Mouse (Mus musculus) lung, embryonic 15.5 days (tissue): ENCODE data around the gene Ktn1. TPM values are rescaled to one million over a fixed set of nuclear protein-coding genes. Genes with fewer than 3 reads are reported as not detected.

ENCODE experiments used
- ATAC-seq: fragments of 200-750 bp; cut with Nextera tagmentation; 2 replicates; pipeline ENCODE4 v1.8.0; 2017; ENCODE audit warnings: moderate number of reproducible peaks, borderline replicate concordance; ENCODE audit not compliant: low FRiP score, low TSS enrichment; ENCODE audit errors: extremely low read depth
- H3K27ac ChIP-seq: fragments of 300-500 bp; sonication (generic); 2 replicates; pipeline ENCODE4 v1.5.1; 2015; ENCODE audit warnings: moderate library complexity, mild to moderate bottlenecking, inconsistent platforms
- H3K27me3 ChIP-seq: fragments of 300-500 bp; sonication (generic); 2 replicates; pipeline ENCODE4 v1.6.1; 2015; ENCODE audit warnings: inconsistent platforms
- H3K36me3 ChIP-seq: fragments of 300-500 bp; sonication (generic); 2 replicates; pipeline ENCODE4 v1.6.1; 2015; ENCODE audit warnings: inconsistent platforms
- H3K4me1 ChIP-seq: fragments of 300-500 bp; sonication (generic); 2 replicates; pipeline ENCODE4 v1.6.1; 2015; ENCODE audit warnings: inconsistent platforms
- H3K4me2 ChIP-seq: fragments of 300-500 bp; sonication (generic); 2 replicates; pipeline ENCODE4 v1.6.1; 2015; ENCODE audit warnings: inconsistent platforms, mild to moderate bottlenecking, moderate library complexity
- H3K4me3 ChIP-seq: fragments of 300-500 bp; sonication (generic); 2 replicates; pipeline ENCODE4 v1.5.1; 2015; ENCODE audit warnings: mild to moderate bottlenecking, inconsistent platforms
- H3K9ac ChIP-seq: fragments of 300-500 bp; sonication (generic); 2 replicates; pipeline ENCODE4 v1.6.1; 2015; ENCODE audit warnings: inconsistent platforms
- H3K9me3 ChIP-seq: fragments of 300-500 bp; sonication (generic); 2 replicates; pipeline ENCODE4 v1.6.1; 2016; ENCODE audit warnings: inconsistent platforms
- WGBS: fragments of 180-500 bp; shearing (Covaris S2); methylation state at CpG from one replicate; pipeline ENCODE4 v1.1.7; 2015; 5-methylcytosine and 5-hydroxymethylcytosine counted together
- polyA plus RNA-seq: library from polyadenylated mRNA; unstranded; fragments of >200 nt; fragmentation: Nextera tagmentation; extraction: Ambion mirVana; gene quantifications from 2 replicates; pipeline ENCODE4 v1.2.1, GENCODE M21; 2015

Gene Ktn1
- polyA plus RNA-seq, 1 experiment from 2014 or later, result 54.3 TPM

- Histone ChIP-seq H3K27ac (no peak overlapping the region), H3K9ac (no peak overlapping the region), H3K36me3 (no peaks in the 10 kb centered on the region), H3K4me2 (no peak overlapping the region), H3K9me3 (no peaks in the 10 kb centered on the region), H3K4me1 (no peaks in the 10 kb centered on the region), H3K27me3 (no peaks in the 10 kb centered on the region), H3K4me3 (no peak overlapping the region)
- no peak; the same call in 1 of the 2 replicates for ATAC-seq
- 26% methylated on average over 2 of the region's 2 CpGs for WGBS
Measured at GRCm38 (mm10) chr14:47766373-47766772, 118.1 kb downstream of the Ktn1 start.

- H3K9me3 ChIP-seq, result no peaks in the 10 kb centered on the region
- H3K4me1 ChIP-seq, result no peaks in the 10 kb centered on the region
- no peaks in the 10 kb centered on the region for H3K27me3 ChIP-seq
- H3K4me2 ChIP-seq, result no peak overlapping the region
- WGBS, result 80% methylated on average over 4 of the region's 4 CpGs
- no peak overlapping the region for H3K27ac ChIP-seq
- no peak for ATAC-seq
- H3K36me3 ChIP-seq, result no peaks in the 10 kb centered on the region
- H3K4me3 ChIP-seq, result no peak overlapping the region
- no peak overlapping the region for H3K9ac ChIP-seq
Measured at GRCm38 (mm10) chr14:47771496-47771895, 123.2 kb downstream of the Ktn1 start.

GRCm38 (mm10) chr14:47775543-47775942 is 127.3 kb downstream of the Ktn1 start:
- Histone ChIP-seq H3K27me3 (no peaks in the 10 kb centered on the region), H3K4me2 (no peak overlapping the region), H3K9ac (no peak overlapping the region), H3K9me3 (no peaks in the 10 kb centered on the region), H3K27ac (no peak overlapping the region), H3K36me3 (no peaks in the 10 kb centered on the region), H3K4me3 (no peak overlapping the region), H3K4me1 (no peaks in the 10 kb centered on the region)
- ATAC-seq, result no peak
- 91% methylated on average over 3 of the region's 3 CpGs for WGBS

- Histone ChIP-seq H3K36me3 (no peaks in the 10 kb centered on the region), H3K27me3 (no peaks in the 10 kb centered on the region), H3K27ac (no peak overlapping the region), H3K4me1 (no peaks in the 10 kb centered on the region), H3K9ac (no peak overlapping the region), H3K4me2 (no peak overlapping the region), H3K9me3 (no peaks in the 10 kb centered on the region), H3K4me3 (no peak overlapping the region)
- ATAC-seq, result no peak
- 78% methylated on average over 6 of the region's 6 CpGs for WGBS
Measured at GRCm38 (mm10) chr14:47776260-47777035, 128.2 kb downstream of the Ktn1 start.

- Histone ChIP-seq H3K4me3 (no peak overlapping the region), H3K27me3 (no peaks in the 10 kb centered on the region), H3K9me3 (no peaks in the 10 kb centered on the region), H3K4me2 (no peak overlapping the region), H3K36me3 (no peaks in the 10 kb centered on the region), H3K4me1 (no peaks in the 10 kb centered on the region), H3K27ac (no peak overlapping the region), H3K9ac (no peak overlapping the region)
- WGBS, result 50% methylated on average over 4 of the region's 4 CpGs
- no peak for ATAC-seq
Measured at GRCm38 (mm10) chr14:47786112-47786511, 137.9 kb downstream of the Ktn1 start.

Other genes starting within 250 kb of the Ktn1 start
- gene Dlgap5, start 230.0 kb upstream of the Ktn1 start, polyA plus RNA-seq, result 50.8 and 52.8 TPM in 2 replicates
- gene Fbxo34, start 198.0 kb upstream of the Ktn1 start, polyA plus RNA-seq, result 20.9 and 21.8 TPM in 2 replicates
- 12.9 and 13.4 TPM in 2 replicates for gene Atg14, start 77.8 kb upstream of the Ktn1 start, polyA plus RNA-seq